Mouse (Mus musculus) ES-CJ7 (cell line): ENCODE measurements around the gene Lipc.

Experiments
- DNase-seq: peaks from one replicate; pipeline ENCODE4 v3.0.0; 2011; ENCODE audit warnings: low read depth, low spot score

Gene Lipc

DNA sequence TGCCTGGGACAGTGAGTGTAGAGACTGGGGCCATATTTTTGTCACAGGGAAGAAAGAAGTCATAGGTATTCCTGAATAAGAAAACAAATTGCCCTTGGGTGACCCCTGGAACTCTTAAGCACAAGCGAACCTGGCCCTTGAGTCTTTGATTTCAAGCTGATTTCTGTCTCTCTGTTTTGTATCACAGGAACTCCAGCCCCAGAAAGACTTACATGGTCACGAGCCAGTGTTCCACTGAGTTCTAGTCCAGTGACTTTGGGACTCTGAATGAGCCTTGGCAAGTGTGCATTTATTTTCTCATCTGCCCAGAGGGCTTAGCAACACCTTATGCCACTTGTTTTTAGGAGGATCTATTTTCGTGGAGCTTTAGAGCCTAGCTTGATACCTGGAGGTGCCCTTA, 5.7 kb upstream of the Lipc start:
- no peak for DNase-seq

- no peak for DNase-seq
Measured at GRCm38 (mm10) chr9:70954226-70954625, 2.2 kb upstream of the Lipc start.

GRCm38 (mm10) chr9:70949336-70949735, 2.7 kb downstream of the Lipc start:
- no peak for DNase-seq

GRCm38 (mm10) chr9:70947312-70947711, 4.7 kb downstream of the Lipc start:
- DNase-seq: no peak

DNA sequence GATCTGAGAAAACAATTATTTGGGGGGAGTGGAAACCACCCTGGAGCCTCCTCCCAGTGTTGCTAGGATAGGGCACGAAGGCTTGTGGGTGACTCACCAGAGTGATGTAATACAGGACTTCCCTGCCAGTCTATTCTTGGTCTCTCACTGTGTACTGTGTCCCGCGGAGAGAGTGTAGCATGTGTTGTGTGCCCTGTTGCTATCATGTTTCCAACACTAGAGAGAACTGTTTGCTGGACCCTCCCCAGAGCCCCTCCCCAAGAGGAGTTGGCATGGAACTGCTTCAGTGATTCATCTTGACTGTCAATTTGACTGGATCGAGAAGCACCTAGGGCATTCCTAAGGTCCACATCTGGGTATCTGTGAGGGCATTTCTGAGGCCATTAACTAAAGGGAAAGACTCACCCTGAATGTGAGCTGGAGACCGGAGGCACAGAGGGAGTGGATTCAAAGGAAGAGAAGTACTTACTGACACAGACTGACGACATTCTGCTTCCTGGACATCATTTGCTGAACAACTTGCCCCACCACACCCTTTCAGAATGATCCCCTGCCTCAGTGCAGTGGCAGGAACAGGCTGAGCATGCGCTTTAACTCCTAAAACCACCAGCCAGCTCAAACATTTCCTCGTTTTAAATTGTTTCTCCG, 9.2 kb downstream of the Lipc start:
- DNase-seq: no peak

- no peak for DNase-seq
Measured at GRCm38 (mm10) chr9:70939752-70940501, 12.1 kb downstream of the Lipc start.

- DNase-seq: no peak
Measured at GRCm38 (mm10) chr9:70938850-70939249, 13.2 kb downstream of the Lipc start.

- no peak for DNase-seq
Measured at GRCm38 (mm10) chr9:70938134-70938533, 13.9 kb downstream of the Lipc start.

- DNase-seq: no peak
Measured at GRCm38 (mm10) chr9:70934587-70935295, 17.3 kb downstream of the Lipc start.

- DNase-seq: no peak
Measured at GRCm38 (mm10) chr9:70930641-70931020, 21.4 kb downstream of the Lipc start.

DNA sequence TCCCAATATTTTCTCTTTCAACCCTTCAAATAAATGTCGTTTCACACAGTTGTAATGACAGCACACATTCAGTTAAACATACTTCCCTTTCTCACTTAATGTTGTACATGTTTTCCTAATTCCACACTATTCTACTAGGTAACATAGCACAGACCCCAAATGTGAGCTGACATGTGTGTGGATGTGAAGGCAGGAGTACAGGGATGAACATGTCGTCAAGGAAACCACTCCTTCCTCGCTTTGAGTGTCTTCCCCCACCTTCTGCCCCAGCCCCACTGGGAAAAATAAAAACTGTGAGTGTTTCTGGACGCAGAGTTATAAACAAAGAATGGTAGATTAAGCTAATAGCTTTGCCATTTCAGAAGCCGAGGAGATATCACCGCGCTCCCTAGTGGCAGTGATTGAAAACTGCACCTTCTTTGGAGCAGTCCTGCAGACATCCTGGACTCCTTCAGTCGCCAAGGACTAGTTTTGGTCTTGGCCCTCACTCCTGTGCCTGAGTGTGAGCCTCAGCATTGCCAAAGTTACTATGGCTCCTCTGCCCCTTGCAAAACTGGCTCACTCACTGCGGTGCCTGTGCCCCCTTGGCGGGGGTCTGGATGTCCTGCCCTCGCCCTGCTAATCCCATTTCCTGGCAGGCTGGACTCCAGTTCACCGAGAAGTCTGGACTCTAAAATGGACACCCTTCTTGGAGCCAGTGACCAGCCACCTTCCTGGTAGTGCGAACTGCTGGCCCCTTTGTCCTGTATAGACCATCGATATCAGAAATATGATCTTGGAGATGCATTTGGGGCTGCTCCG, 22.0 kb downstream of the Lipc start:
- peak; percentile 52 for DNase-seq

- DNase-seq: no peak
Measured at GRCm38 (mm10) chr9:70928472-70928871, 23.6 kb downstream of the Lipc start.

DNA sequence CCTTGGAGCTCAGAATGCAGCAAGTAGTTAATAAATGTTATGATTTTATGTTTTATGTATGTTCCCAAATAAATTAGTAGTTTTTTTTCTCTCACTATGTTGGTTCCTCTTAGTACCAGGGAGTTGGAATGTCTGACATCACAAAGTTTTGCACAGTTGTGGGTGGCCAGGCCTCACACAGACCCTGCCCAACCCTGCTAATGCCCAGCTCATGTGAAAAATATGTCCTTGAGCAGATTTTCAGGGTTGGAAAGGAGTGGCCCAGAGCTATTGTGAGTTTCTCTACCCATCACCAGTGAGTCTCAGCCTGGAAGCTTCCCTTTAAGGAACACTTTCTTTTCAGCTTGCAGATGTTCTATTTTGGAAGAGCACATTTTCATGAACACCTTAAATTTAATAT, 24.3 kb downstream of the Lipc start:
- DNase-seq: no peak

GRCm38 (mm10) chr9:70926820-70927588, 25.0 kb downstream of the Lipc start:
- DNase-seq: no peak

DNA sequence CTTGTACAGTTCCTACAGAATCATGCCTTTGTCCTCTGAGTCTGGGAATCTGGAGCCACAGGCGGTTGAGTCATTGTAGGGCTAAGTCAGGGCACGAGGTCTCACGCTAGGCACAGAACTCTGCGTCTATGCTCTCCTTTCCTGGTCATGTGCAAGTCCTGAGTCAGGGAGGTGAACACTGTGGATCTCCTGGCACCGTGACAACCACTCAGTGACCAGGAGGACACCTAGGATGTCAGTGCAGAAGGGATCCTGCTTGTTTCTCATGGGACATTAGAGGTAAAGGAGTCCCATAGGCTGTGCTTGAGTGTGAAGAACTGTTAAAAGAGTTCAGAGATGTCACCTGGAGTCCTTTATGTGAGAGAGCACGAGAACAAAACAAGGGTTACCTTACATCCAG, 26.8 kb downstream of the Lipc start:
- no peak for DNase-seq

GRCm38 (mm10) chr9:70924763-70925162, 27.3 kb downstream of the Lipc start:
- peak; percentile 51 for DNase-seq

GRCm38 (mm10) chr9:70921781-70922565, 30.1 kb downstream of the Lipc start:
- DNase-seq: no peak

GRCm38 (mm10) chr9:70921132-70921531, 30.9 kb downstream of the Lipc start:
- DNase-seq: no peak

- DNase-seq: no peak
Measured at GRCm38 (mm10) chr9:70919271-70919670, 32.8 kb downstream of the Lipc start.

GRCm38 (mm10) chr9:70916516-70916915, 35.5 kb downstream of the Lipc start:
- DNase-seq: no peak

DNA sequence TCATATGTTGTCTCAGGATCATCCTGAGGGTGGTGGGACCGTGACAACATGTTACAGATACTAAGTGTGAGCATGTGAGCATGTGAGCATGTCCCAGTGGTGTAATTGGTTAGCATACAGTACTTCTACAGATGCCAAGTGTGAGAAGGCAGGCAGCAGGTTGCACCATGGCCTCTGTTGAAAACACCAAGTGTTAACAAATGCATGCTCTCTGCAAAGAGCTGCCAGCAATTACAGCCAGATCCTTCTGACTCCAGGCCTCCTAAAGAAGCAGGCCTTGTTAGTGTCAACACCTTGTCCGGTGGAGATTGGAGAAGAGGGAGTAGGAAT, 36.7 kb downstream of the Lipc start:
- DNase-seq: no peak
